Mouse (Mus musculus) hindbrain, embryonic 15.5 days (tissue): ENCODE results near the gene Prrg4. TPM values are rescaled to one million over a fixed set of nuclear protein-coding genes. Genes with fewer than 3 reads are reported as not detected.
A peak's percentile ranks its signal among the peaks of the same experiment; 100 is the strongest.
"Not testable (repeated sequence)": the region's sequence is repeated elsewhere in the genome, so short reads cannot be mapped to it uniquely, and the experiment has no call there.

ENCODE experiments used
- ATAC-seq: fragments of 200-750 bp; cut with Nextera tagmentation; 2 replicates; pipeline ENCODE4 v1.8.0; 2017; ENCODE audit warnings: low read depth, moderate number of reproducible peaks, moderate TSS enrichment; ENCODE audit not compliant: low FRiP score
- H3K27ac ChIP-seq: fragments of 300-500 bp; sonication (generic); replicated peaks from 2 replicates; pipeline ENCODE4 v1.5.1; 2015; ENCODE audit warnings: mild to moderate bottlenecking, inconsistent platforms
- H3K27me3 ChIP-seq: fragments of 300-500 bp; sonication (generic); 2 replicates; pipeline ENCODE4 v1.6.1; 2015; ENCODE audit warnings: control low read depth, inconsistent platforms
- H3K36me3 ChIP-seq: fragments of 300-500 bp; sonication (generic); 2 replicates; pipeline ENCODE4 v1.6.1; 2015; ENCODE audit warnings: control low read depth, inconsistent platforms
- H3K4me1 ChIP-seq: fragments of 300-500 bp; sonication (generic); replicated peaks from 2 replicates; pipeline ENCODE4 v1.6.1; 2015; ENCODE audit warnings: control low read depth, inconsistent platforms
- H3K4me2 ChIP-seq: fragments of 300-500 bp; sonication (generic); 2 replicates; pipeline ENCODE4 v1.6.1; 2015; ENCODE audit warnings: moderate library complexity, mild to moderate bottlenecking, inconsistent platforms
- H3K4me3 ChIP-seq: fragments of 300-500 bp; sonication (generic); 2 replicates; pipeline ENCODE4 v1.5.1; 2015; ENCODE audit warnings: mild to moderate bottlenecking, inconsistent platforms
- H3K9ac ChIP-seq: fragments of 300-500 bp; sonication (generic); 2 replicates; pipeline ENCODE4 v1.6.1; 2015; ENCODE audit warnings: inconsistent platforms
- H3K9me3 ChIP-seq: fragments of 300-500 bp; sonication (generic); 2 replicates; pipeline ENCODE4 v1.6.1; 2016; ENCODE audit warnings: control low read depth, inconsistent platforms
- WGBS: fragments of 180-500 bp; shearing (Covaris S2); methylation state at CpG from one replicate; pipeline ENCODE4 v1.1.7; 2015; 5-methylcytosine and 5-hydroxymethylcytosine counted together
- polyA plus RNA-seq: library from polyadenylated mRNA; unstranded; fragments of >200 nt; fragmentation: Nextera tagmentation; extraction: Ambion mirVana; gene quantifications from 2 replicates; pipeline ENCODE4 v1.2.1, GENCODE M21; 2015

Prrg4 gene
- polyA plus RNA-seq, 1 experiment from 2014 or later: 0.69 TPM

DNA sequence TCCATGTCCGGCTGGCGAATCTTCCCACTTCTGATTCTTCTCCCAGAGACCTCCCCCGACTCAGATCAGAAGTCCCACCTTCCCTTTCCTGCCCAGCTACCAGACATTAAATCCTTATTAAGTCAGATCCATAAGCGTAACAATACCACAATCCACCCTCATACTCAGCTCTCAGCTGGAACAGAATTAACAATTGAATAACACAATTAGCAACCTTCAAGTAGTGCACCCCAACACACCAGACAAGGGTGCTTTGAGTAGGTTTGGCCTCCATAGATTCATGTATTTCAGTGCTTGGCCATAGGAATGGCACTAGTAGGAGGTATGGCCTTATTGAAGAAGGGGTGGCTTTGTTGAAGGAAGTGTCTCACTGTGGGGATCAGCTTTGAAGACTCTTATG, 23.5 kb downstream of the Prrg4 start:
- Histone ChIP-seq H3K9ac (no peak overlapping the region), H3K4me2 (no peak overlapping the region), H3K27me3 (no peaks in the 10 kb centered on the region), H3K4me3 (no peak overlapping the region), H3K36me3 (no peaks in the 10 kb centered on the region), H3K4me1 (no peaks in the 10 kb centered on the region), H3K9me3 (no peaks in the 10 kb centered on the region), H3K27ac (no peak overlapping the region)
- 90% methylated on average over 4 of the region's 4 CpGs for WGBS
- ATAC-seq: no peak

DNA sequence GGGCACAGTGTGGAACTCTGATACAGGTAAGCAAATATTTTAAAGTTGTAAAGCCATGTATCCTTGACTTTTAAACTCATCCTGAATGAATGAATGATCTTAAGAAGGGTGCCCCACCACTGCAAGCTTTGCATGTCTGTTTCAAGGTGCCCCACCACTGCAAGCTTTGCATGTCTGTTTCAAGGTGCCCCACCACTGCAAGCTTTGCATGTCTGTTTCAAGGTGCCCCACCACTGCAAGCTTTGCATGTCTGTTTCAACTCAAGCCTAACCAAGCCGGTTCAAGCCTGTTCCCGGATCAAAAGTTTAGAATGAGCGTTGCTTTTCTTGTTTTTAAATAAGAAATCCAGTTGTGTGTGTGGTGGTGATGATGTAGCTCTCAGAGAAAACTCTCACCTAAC, 30.9 kb downstream of the Prrg4 start:
- not testable (repeated sequence) for H3K36me3 ChIP-seq, H3K27me3 ChIP-seq, H3K27ac ChIP-seq, H3K9me3 ChIP-seq, ATAC-seq, H3K9ac ChIP-seq, H3K4me2 ChIP-seq, H3K4me3 ChIP-seq
- 86% methylated on average over 3 of the region's 3 CpGs for WGBS
- H3K4me1 ChIP-seq: peaks cover 24% of the 10 kb centered on the region

DNA sequence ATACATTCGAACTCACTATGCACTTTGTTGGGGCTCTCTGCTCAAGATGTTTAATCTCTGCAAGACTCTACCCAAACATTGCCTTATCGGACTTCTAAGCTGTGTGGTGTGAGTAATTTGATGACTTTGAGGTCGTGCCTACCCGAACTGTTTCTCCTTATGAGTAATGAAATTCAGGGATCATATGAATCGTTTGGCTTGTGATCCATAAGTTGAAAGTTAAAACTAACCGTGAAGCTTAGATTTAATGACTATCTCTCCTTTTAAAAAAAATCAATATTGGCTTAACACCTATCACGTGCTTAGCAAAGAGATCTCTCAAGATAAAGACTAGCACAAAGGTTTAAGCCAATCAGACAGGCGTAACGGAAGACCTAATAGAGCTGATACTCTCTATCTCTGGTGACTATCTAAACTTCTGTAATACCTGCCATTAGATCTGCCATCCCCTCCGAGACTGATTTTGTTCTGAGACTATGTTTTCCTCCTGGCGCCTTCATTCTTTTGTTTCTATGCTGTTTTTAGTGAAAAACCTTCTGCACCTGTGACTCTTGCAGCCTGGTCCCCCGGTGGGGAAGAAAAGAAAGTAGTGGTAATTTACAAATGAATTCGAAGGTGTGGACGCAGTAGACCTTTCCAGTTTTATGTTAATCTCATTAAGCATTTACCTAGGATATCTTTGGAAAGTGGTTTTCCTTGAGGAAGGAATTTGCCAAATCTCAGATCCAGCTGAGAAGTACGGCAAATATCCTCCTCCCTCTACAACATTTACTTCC, 31.9 kb downstream of the Prrg4 start:
- no peak for ATAC-seq

DNA sequence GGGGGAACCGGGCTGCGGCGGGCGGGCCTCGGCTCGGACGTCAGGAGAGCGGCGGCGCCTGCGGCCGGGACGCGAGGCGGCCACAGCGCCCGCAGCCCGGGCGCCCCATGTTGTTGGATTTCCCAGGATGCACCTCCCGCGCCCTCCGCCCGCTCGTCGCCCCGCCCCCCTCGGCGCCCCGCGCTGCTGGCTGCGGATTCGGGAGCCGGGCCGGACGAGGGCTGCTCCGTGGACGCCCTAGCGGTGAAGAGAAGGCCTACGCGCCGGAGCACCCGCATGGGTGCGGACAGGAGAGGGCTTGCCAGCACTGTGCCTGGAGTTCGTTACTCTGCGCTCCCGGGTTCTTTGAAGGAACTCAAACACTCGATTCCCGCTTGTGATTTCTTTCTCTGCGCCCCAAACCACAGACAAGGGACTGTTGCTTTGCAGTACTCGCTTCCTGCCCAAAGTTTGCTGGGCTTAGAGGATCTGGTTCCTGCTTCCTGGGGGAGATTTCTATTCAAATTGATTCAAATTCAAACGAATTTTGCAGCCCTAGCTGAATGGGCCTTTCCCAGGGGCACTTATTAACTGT, 32.7 kb downstream of the Prrg4 start:
- Histone ChIP-seq H3K9me3 (no peaks in the 10 kb centered on the region), H3K27ac (peak overlapping the region; percentile 92), H3K4me3 (peak overlapping the region; percentile 71), H3K9ac (peak overlapping the region; percentile 96), H3K4me1 (peaks cover 28% of the 10 kb centered on the region), H3K4me2 (peak overlapping the region; percentile 70), H3K36me3 (no peaks in the 10 kb centered on the region), H3K27me3 (no peaks in the 10 kb centered on the region)
- under 1% methylated on average over 17 of the region's 51 CpGs for WGBS
- peak; percentile 95 for ATAC-seq

More for the DNA sequence above, 31.9 kb downstream of the Prrg4 start:
- WGBS: 3% methylated on average over 15 of the region's 15 CpGs
- peak overlapping the region; percentile 70 for H3K4me2 ChIP-seq
- H3K27me3 ChIP-seq: no peaks in the 10 kb centered on the region
- peak overlapping the region; percentile 71 for H3K4me3 ChIP-seq
- H3K36me3 ChIP-seq: no peaks in the 10 kb centered on the region
- H3K27ac ChIP-seq: peak overlapping the region; percentile 92
- H3K9me3 ChIP-seq: no peaks in the 10 kb centered on the region
- peaks cover 28% of the 10 kb centered on the region for H3K4me1 ChIP-seq
- peak overlapping the region; percentile 96 for H3K9ac ChIP-seq

DNA sequence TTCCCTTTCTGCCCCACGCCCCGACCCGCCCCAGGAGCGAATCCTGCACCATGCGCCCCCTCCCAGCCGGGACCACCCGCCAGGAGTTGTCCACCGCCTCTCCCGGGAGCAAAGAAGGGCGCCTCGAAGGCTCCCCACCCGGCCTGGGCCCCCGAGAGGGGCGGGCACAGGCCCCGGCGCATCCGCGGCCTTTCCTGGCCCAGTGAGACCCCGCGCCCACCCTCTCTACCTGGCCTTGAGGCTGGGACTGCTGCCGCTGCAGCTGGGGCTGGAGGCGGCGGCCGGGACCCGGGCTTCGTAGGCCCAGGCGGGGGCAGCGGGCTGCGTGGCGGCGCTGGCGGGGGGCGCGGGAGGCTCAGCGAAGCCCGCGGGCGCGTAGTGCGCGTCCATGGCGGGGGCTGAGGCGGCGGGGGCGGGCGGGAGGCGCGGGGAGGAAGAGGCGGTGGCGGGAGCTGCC, 33.3 kb downstream of the Prrg4 start, which contains the start of gene Qser1:
Gene Qser1, minus strand, starts transcription at position 390 of the 457 bp plus-strand sequence.
- Histone ChIP-seq H3K27me3 (no peaks in the 10 kb centered on the region), H3K36me3 (no peaks in the 10 kb centered on the region), H3K9me3 (no peaks in the 10 kb centered on the region), H3K4me1 (peaks cover 28% of the 10 kb centered on the region), H3K27ac (peak within 1 kb of the TSS; percentile 92), H3K9ac (peak within 1 kb of the TSS; percentile 96), H3K4me2 (peak within 1 kb of the TSS; percentile 70), H3K4me3 (peak within 1 kb of the TSS; percentile 71)
- WGBS: 0% methylated on average over 31 of the region's 50 CpGs
- ATAC-seq: peak; percentile 70

DNA sequence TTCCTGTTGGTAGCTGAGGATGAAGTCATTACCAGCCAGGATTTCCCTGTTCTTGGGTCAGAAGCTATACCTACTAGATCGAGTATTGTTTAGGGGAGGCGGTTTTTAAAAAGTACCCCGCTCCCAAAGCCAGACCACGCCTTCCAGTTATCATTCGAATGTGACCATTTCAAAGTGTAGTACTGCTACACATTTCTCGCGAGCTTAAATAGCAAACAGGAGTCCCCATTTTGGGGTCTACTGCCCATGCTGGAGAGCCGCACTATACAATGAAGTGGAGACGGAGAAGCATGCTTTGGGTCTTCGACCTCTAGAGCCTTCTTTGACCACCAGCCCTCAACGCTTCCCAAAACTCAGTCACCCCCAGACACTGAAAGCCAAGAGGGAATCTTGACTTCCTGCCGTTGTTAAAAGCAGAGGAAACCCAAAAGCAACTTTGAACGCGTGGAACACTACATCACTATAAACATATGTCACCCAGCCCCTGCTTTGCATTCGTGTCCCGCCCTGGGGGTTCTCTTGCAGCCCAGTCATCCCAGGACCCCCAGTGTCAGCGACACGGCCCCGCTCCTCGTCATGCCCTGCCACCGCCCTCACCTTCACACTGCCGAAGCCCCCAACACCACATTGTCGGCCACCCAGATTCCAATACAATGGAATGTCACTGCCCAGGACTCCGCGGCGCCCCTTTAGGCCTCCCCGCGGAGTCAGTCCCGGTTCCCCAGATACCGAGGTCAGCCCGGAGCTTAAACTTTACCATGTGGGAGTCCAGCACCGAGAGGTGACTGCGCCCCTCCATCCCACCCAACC, 33.9 kb downstream of the Prrg4 start:
- under 1% methylated on average over 33 of the region's 33 CpGs for WGBS
- peak overlapping the region; percentile 71 for H3K4me3 ChIP-seq
- peak overlapping the region; percentile 70 for H3K4me2 ChIP-seq
- H3K27ac ChIP-seq: peak overlapping the region; percentile 92
- peaks cover 28% of the 10 kb centered on the region for H3K4me1 ChIP-seq
- no peaks in the 10 kb centered on the region for H3K27me3 ChIP-seq
- H3K36me3 ChIP-seq: no peaks in the 10 kb centered on the region
- peak overlapping the region; percentile 96 for H3K9ac ChIP-seq
- peak; percentile 40 for ATAC-seq
- H3K9me3 ChIP-seq: no peaks in the 10 kb centered on the region

DNA sequence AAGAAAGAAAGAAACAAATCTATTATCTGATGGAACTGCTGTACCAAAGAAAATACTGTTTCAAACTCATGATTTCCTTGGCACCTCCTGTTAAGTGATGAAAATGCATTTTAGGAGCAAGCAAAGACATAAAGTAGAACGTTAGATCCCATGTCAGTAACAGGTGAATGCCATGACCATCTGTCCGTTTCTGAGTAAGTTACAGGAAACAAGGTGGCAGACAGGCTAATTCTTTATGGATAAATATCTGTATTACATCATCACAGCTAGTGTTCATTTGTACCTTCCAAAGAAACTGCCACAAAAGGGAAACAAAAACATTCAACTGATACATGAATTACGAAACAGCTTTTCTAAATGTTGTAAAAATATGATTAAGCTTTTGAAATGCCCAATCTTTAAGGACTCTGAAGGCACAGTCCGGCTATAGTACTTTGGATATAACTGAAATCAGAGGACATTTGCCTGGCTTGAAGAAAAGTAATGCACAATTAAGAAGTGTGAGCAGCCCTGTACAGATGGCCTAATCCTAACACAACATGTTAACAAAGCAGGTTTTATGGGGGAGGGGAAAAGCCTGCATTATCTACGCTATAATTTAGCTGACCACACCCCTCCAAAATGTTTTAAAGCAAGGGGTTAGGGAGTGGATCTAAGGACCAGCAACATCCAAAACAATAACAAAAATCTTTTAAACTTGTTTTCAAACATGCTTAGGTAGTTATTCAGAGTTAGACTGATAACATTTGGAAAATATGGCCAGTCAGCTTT, 35.3 kb downstream of the Prrg4 start:
- no peaks in the 10 kb centered on the region for H3K27me3 ChIP-seq
- no peaks in the 10 kb centered on the region for H3K36me3 ChIP-seq
- H3K4me2 ChIP-seq: peak overlapping the region; percentile 70
- WGBS: 54% methylated on average over 5 of the region's 5 CpGs
- no peak overlapping the region for H3K27ac ChIP-seq
- peaks cover 28% of the 10 kb centered on the region for H3K4me1 ChIP-seq
- H3K9ac ChIP-seq: peak overlapping the region; percentile 13; the same call in 1 of the 2 replicates
- no peak for ATAC-seq
- H3K9me3 ChIP-seq: no peaks in the 10 kb centered on the region
- peak overlapping the region; percentile 15; the same call in 1 of the 2 replicates for H3K4me3 ChIP-seq

DNA sequence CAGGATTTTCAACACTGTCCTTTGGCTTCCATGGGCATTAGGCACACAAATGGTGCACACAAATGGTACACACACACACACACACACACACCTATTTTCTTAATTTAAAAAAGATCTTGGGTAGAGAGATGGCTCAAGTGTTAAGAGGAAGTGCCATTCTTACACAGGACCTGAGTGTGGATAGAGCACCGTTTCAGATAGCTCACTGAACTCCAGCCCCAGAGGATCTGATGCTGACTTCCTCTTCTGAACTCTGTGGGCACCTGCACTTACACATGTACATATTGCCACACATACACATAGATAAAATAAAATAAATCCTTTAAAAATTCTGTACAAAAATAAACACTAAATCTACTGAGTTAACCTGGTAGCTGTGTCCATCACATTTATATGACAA, 44.2 kb downstream of the Prrg4 start:
- Histone ChIP-seq H3K4me3 (no peak overlapping the region), H3K9me3 (no peaks in the 10 kb centered on the region), H3K4me1 (no peaks in the 10 kb centered on the region), H3K36me3 (no peaks in the 10 kb centered on the region), H3K4me2 (no peak overlapping the region), H3K9ac (no peak overlapping the region), H3K27me3 (no peaks in the 10 kb centered on the region), H3K27ac (0 out of 2 replicates have a peak overlapping the region, but pooled peaks have one; percentile 25)
- no peak for ATAC-seq
- 81% methylated on average over 1 of the region's 1 CpGs for WGBS

Other genes starting within 250 kb of the Prrg4 start
- 59.3 and 61.5 TPM in 2 replicates for gene Tcp11l1, start 137.7 kb downstream of the Prrg4 start, polyA plus RNA-seq
- 0.13 TPM in 1 of 2 replicates, not detected in the other for gene Pin1rt1, start 133.5 kb downstream of the Prrg4 start, polyA plus RNA-seq
- 1.2 and 1.6 TPM in 2 replicates for gene Depdc7, start 107.0 kb downstream of the Prrg4 start, polyA plus RNA-seq
- 6.8 TPM in 2 replicates for gene Qser1, start 33.1 kb downstream of the Prrg4 start, polyA plus RNA-seq
- gene Ccdc73, start 17.9 kb upstream of the Prrg4 start, polyA plus RNA-seq: 4.5 and 7.9 TPM in 2 replicates
- gene Eif3m, start 167.2 kb upstream of the Prrg4 start, polyA plus RNA-seq: 159 and 167 TPM in 2 replicates
- gene Gm11060, start 242.1 kb upstream of the Prrg4 start, polyA plus RNA-seq: not detected in 2 replicates